Mouse (Mus musculus): ENCODE measurements around the gene Lhfpl5.

- TF ChIP-seq CTCF (IDR thresholded peaks at IDR 0.05; ENCODE audit: borderline replicate concordance, control insufficient read depth, extremely low read depth, insufficient read depth, low read length, poor library complexity) (no peak), POLR2A (IDR thresholded peaks at IDR 0.05; ENCODE audit: control insufficient read depth, extremely low read depth, insufficient read depth, low read length, poor library complexity) (no peak)
Measured at GRCm38 (mm10) chr17:28565181-28565580, 10.3 kb upstream of the Lhfpl5 start.

Data from thymus, adult 2 months (tissue).